Mouse (Mus musculus): ENCODE results near the gene Morc4. TPM values are rescaled to one million over a fixed set of nuclear protein-coding genes. Genes with fewer than 3 reads are reported as not detected.

Morc4 gene
- total RNA-seq (2015; ENCODE audit: low replicate concordance) (not detected in 2 replicates), total RNA-seq (2017; ENCODE audit: low replicate concordance) (0.51 TPM in 1 of 2 replicates, not detected in the other)

- ATAC-seq (replicated peaks; ENCODE audit: low FRiP score, poor library complexity, severe bottlenecking) = no peak
Measured at GRCm38 (mm10) chrX:139870938-139871791, at the start of gene Morc4. Gene Morc4, minus strand, starts transcription at chrX:139871677.

- no peak for ATAC-seq (replicated peaks; ENCODE audit: low FRiP score, poor library complexity, severe bottlenecking)
Measured at GRCm38 (mm10) chrX:139920572-139920971, 49.1 kb upstream of the Morc4 start.

GRCm38 (mm10) chrX:139891387-139891786 is 19.9 kb upstream of the Morc4 start:
- no peak for ATAC-seq (replicated peaks; ENCODE audit: low FRiP score, poor library complexity, severe bottlenecking)

GRCm38 (mm10) chrX:139883221-139883620 is 11.7 kb upstream of the Morc4 start:
- ATAC-seq (replicated peaks; ENCODE audit: low FRiP score, poor library complexity, severe bottlenecking) = no peak

GRCm38 (mm10) chrX:139877936-139878335 is 6.5 kb upstream of the Morc4 start:
- ATAC-seq (replicated peaks; ENCODE audit: low FRiP score, poor library complexity, severe bottlenecking) = no peak

GRCm38 (mm10) chrX:139877105-139877504 is 5.6 kb upstream of the Morc4 start:
- no peak for ATAC-seq (replicated peaks; ENCODE audit: low FRiP score, poor library complexity, severe bottlenecking)

GRCm38 (mm10) chrX:139870300-139870711 is 1.2 kb downstream of the Morc4 start:
- ATAC-seq (replicated peaks; ENCODE audit: low FRiP score, poor library complexity, severe bottlenecking) = no peak

- ATAC-seq (replicated peaks; ENCODE audit: low FRiP score, poor library complexity, severe bottlenecking) = no peak
Measured at GRCm38 (mm10) chrX:139859402-139859801, 12.1 kb downstream of the Morc4 start.

GRCm38 (mm10) chrX:139854795-139855194 is 16.7 kb downstream of the Morc4 start:
- no peak for ATAC-seq (replicated peaks; ENCODE audit: low FRiP score, poor library complexity, severe bottlenecking)

- no peak for ATAC-seq (replicated peaks; ENCODE audit: low FRiP score, poor library complexity, severe bottlenecking)
Measured at GRCm38 (mm10) chrX:139841091-139841490, 30.4 kb downstream of the Morc4 start.

GRCm38 (mm10) chrX:139839057-139839456 is 32.4 kb downstream of the Morc4 start:
- no peak for ATAC-seq (replicated peaks; ENCODE audit: low FRiP score, poor library complexity, severe bottlenecking)

- peak; percentile 74; the same call in 1 of the 2 replicates for ATAC-seq (replicated peaks; ENCODE audit: low FRiP score, poor library complexity, severe bottlenecking)
Measured at GRCm38 (mm10) chrX:139832464-139832863, 39.0 kb downstream of the Morc4 start.

GRCm38 (mm10) chrX:139828363-139829092 is 42.9 kb downstream of the Morc4 start:
- ATAC-seq (replicated peaks; ENCODE audit: low FRiP score, poor library complexity, severe bottlenecking) = no peak

- ATAC-seq (replicated peaks; ENCODE audit: low FRiP score, poor library complexity, severe bottlenecking) = no peak
Measured at GRCm38 (mm10) chrX:139826926-139827325, 44.6 kb downstream of the Morc4 start.

GRCm38 (mm10) chrX:139825402-139825801 is 46.1 kb downstream of the Morc4 start:
- ATAC-seq (replicated peaks; ENCODE audit: low FRiP score, poor library complexity, severe bottlenecking) = no peak

- no peak for ATAC-seq (replicated peaks; ENCODE audit: low FRiP score, poor library complexity, severe bottlenecking)
Measured at GRCm38 (mm10) chrX:139815201-139815600, 56.3 kb downstream of the Morc4 start.

- ATAC-seq (replicated peaks; ENCODE audit: low FRiP score, poor library complexity, severe bottlenecking) = no peak; the same call in 1 of the 2 replicates
Measured at GRCm38 (mm10) chrX:139814018-139814635, 57.4 kb downstream of the Morc4 start.

GRCm38 (mm10) chrX:139813299-139814002 is 58.0 kb downstream of the Morc4 start:
- ATAC-seq (replicated peaks; ENCODE audit: low FRiP score, poor library complexity, severe bottlenecking) = no peak

GRCm38 (mm10) chrX:139812636-139813298 is 58.7 kb downstream of the Morc4 start:
- no peak for ATAC-seq (replicated peaks; ENCODE audit: low FRiP score, poor library complexity, severe bottlenecking)

Measured in erythroblast, adult 5-6 weeks (primary cell).